Mouse (Mus musculus): ENCODE results near the gene Ncoa5. TPM values are rescaled to one million over a fixed set of nuclear protein-coding genes. Genes with fewer than 3 reads are reported as not detected.

Ncoa5 gene
- total RNA-seq, 2 experiments from 2014 or later: 28.9 to 36.0 TPM

DNA sequence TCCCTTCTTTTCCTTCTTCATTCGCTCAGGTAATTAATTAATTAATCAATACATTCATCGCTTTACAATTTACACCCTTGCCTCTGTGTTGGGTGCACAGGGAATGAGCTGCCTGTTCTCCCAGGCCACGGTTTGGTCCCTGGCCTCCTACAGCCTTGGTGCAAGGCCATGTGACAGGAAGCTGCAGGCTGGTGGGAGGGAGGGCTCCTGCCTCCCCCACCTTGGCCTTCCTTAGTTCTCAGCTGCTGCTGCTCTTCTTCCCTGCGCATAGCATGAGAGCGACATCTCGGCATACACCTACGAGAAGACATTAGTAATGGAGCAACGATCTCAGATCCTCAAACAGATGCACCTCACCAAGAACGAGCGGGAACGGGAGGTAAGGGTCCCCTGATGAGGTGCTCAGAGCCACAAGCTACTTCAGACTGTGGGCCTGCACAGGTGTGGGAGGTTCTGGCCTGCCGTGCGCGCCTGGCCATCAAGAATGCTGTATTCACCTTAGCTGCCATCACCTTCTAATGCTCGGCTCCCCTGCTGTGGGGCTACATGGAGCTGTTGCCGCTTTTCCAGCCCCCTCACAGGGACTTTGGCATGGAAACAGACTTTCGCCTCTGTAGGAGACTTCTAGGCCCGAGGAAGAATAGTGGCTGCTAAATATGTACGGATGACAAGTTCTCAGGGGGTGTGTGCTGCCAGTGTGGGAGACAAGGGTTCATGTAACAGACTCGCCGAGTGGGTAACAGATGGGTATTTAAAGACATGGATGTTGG is 39.8 kb downstream of the Ncoa5 start:
- DNase-seq: no peak

- DNase-seq: no peak
Measured at GRCm38 (mm10) chr2:164994156-164994555, 40.5 kb downstream of the Ncoa5 start.

DNA sequence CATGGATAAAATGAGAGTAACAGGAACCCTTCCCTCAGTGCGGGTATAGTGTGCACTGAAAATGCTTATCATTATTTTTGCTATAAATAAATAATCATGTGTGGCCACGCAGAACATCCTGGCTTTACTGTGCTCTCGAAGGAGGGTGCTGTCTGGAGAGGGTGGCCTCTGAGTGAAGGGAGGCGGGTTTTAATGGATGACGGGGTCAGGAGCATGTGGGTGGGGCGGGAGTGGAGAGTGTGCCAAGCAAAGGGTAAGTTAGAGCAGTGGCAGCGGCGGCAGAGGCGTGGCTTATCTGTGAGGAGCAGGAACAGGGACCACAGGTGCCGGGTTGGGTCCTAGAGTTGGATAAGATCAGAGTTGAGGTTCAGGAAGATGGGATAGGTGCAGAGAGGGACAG is 42.9 kb downstream of the Ncoa5 start:
- DNase-seq: no peak

DNA sequence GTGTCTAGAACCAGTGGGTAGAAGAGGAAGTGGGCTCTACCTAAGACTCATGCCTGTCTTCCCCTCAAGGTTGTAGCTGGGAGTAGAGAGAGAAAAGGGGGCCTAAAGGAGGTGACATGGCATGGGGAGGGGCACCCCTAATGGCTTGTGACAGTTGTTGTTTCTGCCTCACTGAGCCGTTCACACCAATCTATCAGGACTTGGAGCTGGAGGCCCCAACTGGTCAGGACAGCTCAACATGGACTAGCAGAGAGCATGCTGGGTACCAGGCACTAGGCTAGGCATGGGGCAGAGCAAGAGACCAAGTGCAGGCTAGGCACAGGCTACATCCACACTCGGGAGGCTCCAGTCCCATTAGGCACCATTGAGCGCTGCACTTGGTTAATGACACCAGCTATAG is 43.6 kb downstream of the Ncoa5 start:
- DNase-seq: no peak

DNA sequence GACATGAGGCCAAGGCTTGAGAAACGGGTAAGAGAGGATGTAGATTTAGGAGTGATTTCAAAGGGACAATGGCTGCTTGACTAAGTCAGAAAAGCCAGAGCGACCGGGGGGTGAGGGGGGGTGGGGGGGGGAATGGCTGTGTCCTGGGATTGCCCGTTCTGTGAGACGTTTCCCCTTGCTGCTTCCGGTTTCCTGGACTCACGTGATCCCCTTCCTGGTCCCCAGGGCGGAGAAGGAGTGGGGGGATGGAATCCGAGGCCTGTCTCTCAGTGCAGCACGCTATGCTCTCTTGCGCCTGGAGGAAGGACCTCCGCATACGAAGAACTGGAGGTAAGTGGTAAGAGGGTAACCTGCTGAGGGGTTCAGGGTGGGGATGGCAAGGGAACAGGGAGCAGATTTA is 45.9 kb downstream of the Ncoa5 start:
- DNase-seq: no peak

DNA sequence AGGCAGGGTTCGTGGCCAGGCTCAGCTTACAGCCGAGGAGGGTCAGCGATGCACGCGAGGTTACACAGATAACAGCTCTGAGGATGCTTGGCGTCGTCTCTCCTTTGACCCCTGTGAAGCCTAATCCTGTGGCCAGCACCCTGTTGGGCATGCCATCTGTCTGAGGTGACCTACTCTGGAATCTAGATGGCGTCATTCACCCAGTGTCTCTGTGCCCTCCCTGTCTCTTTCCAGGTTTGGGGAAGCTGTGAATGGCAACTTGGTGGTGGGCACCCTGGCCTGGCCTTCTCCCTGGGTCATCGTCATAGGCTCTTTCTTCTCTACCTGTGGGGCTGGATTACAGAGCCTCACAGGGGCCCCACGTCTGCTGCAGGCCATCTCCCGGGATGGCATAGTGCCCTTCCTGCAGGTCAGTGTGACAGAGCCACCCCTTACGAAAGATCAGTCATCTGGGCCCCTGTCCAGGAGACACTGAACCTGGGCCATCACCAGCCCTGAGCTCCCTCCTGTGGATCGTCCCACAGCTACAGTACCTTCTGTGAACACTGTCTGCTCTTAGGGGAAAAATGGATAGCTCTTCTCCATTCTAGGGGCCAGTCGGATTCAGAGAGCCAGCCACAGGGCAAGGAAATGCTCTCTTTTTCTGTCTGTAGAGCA is 48.2 kb downstream of the Ncoa5 start:
- no peak for DNase-seq

GRCm38 (mm10) chr2:164985962-164986361 is 48.7 kb downstream of the Ncoa5 start:
- DNase-seq: no peak

- DNase-seq: peak; percentile 64 to 78
Measured at GRCm38 (mm10) chr2:164979749-164980148, 54.9 kb downstream of the Ncoa5 start.

GRCm38 (mm10) chr2:164975611-164976010 is 59.1 kb downstream of the Ncoa5 start:
- DNase-seq: no peak

DNA sequence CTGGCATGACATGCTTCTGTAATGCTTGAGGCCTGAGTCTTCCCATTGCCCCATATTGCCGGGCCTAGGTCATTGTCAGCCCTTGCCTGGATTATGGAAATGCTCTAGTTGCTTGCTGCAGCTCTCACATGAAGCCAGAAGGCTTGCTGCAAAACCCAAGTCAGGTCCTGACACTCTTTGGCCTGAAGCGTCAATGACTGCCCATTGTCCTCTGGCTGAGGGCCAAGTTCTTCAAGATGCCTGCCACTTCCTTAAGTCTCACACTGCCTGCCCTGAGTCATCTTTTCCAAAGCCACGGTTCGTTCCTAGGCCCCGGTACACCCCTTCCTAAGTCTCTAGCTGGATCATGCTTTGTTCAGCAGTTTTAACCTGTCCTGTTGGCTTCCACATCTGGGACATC is 62.0 kb downstream of the Ncoa5 start:
- DNase-seq: no peak

DNA sequence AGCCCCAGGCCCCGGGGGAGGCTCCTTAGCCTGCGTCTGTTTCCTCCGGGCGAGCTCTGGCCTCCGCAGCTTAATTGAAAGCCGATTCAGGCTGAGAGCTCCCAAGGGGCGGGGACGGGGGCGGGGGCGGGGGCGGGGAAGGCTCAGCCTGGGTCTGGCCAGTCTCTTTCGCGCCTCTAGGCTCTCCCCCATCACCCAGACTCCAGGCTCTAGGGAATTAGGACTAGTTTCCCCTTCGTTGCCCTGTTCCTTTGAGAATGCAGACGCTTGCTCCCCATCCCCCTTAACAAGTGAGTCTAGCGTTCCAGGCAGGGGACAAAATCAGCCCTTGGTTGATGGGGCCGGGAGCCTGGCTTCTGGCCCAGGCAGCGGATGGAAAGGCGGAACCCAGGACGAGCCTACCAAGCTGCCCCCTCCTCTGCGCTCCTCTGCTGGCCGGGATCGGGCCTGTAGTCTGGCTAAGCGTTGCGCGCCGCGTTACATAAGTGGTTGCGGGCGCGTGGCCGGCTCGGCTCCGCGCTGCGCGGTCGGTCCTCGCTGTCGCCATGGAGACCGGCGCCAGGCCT is 64.0 kb downstream of the Ncoa5 start:
- no peak for DNase-seq

DNA sequence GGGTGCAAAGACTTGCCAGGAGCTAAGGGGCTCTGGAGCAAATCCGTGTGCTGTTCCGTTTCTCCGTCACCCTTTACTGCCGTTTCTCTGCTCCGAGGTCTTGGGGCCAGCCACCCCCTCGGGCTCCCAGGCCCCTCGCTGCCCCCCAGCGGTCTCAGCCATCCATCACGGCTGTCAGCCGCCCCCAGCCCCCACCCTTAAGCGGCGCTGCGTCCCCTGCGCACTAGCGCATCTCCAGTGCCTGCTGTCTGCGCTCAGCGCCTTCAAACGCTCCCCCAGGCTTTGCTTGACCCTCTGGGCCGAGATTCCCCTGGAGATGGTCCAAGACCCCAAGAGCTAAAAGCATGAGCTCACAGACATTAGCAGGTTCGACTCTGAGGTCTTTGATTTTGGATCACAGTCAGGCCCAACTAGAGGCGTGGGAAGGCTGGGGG is 65.3 kb downstream of the Ncoa5 start:
- no peak for DNase-seq

GRCm38 (mm10) chr2:164968451-164968851 is 66.2 kb downstream of the Ncoa5 start:
- peak; percentile 83 to 88 for DNase-seq

DNA sequence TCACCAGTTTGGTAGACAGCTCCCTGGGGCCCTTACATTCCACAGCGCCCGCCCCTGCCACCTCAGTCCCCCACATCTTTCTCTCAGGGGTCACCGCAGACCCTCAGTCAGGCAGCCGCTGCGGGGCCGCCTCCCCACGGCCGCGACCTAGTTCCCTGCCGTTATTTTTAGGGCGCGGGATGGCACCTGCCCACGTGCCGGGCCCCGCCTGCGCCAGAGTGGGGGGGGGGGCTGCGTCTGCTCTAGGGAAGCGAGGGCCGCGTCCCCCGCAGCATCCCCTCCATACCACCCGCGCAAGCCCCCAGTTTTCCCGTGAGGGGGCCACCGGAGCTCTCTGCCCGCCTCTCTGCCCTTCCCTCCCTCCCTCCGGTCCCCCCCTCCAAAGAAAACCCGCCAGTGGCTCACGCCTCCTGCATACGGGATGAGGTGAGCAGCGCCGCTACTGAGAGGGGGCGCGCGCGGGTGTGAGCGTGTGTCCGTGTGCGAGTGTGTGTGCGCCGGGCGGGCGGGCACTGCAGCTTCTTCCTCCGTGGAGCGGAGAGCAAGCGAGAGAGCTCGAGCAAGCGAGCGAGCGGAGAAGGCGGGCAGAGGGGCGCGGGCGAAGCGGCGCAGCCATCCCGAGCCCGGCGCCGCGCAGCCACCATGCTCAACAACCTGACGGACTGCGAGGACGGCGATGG is 66.8 kb downstream of the Ncoa5 start:
- DNase-seq: no peak

DNA sequence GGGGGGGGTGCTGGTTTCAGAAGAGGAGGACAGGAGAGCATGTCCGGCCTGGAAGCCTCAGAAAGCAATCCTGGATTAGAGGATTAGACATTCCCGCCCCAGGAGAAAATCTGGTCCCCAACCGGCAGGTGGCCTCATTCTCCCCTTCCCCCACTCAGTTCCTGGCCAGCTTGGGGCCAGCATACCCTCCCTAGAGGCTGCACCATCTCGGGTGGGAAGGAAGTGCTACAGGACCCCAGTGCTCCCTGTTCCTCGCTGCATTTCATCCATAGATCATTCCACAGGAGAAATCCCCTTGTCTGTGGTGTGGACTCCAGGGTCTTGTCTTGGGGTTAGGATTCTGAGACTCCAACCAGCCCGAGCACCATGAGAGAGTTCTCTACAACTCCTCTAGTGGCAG is 67.5 kb downstream of the Ncoa5 start:
- no peak for DNase-seq

- peak; percentile 24 to 68 for DNase-seq
Measured at GRCm38 (mm10) chr2:164966381-164966780, 68.3 kb downstream of the Ncoa5 start.

DNA sequence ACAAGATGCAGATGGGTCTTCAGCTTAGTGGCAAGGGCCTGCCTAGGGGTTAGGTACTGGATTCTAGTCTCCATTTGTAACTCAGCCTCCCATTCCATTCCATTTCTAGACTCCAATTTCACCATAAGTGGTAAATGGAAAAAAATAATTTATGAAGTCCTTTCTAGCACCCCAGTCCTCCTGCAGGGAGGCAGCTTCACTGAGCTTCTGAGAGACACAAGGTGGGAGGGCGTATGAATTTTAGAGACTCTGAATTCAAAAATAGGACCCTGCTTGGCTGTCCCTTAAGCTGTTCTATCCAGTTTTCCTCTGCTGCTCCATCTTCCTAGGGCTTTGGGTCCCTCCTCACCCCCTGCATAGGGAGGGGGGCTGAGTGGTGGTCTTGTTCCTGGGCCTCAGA is 69.7 kb downstream of the Ncoa5 start:
- DNase-seq: no peak

DNA sequence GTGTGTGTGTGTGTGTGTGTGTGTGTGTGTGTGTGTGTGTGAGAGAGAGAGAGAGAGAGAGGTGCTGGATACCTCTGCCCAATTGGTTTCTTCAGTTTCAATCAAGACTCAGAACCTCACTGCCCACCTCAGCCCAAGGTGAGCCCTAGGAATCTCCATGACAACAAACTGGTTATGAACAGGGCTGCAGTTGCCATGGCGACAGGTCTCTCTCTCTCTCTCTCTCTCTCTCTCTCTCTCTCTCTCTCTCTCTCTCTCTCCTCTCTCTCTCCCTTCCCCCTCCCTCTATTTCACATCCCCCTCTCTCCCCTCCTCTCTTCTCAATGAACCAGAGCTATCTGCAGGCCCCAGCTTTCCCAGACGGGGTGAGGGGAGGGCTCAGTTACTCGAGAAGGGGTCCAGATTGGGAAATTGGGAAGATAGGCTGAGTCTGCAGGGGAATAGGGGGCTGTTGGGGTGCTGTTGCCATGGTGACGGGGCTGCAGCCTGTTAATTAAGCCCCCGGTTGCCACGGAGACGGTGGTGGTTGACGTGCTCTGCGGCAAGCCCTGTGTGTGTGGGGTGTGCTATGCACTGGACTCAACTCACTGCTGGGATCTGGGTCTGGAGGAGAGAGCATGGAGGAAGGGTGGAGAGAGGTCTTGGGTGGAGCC is 70.3 kb downstream of the Ncoa5 start:
- no peak for DNase-seq

DNA sequence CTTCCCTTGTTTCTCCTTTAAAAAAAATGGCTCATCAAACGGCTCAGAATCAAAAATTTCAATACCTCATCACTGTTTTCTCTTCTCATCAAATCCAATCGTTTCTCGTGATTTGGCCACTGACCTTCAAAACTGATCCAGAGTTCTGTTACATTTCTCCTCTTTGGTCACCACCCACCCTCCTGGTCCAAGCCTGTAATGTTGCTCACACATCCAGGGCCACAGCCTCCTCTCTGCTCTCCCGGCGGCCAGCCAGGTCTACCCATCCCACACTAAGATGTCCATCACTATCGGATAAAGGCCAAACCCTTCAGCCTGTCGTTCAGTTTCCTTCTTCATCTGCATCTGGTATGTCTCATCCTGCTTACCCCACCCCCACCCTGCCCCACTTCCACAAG is 72.5 kb downstream of the Ncoa5 start:
- no peak for DNase-seq

DNA sequence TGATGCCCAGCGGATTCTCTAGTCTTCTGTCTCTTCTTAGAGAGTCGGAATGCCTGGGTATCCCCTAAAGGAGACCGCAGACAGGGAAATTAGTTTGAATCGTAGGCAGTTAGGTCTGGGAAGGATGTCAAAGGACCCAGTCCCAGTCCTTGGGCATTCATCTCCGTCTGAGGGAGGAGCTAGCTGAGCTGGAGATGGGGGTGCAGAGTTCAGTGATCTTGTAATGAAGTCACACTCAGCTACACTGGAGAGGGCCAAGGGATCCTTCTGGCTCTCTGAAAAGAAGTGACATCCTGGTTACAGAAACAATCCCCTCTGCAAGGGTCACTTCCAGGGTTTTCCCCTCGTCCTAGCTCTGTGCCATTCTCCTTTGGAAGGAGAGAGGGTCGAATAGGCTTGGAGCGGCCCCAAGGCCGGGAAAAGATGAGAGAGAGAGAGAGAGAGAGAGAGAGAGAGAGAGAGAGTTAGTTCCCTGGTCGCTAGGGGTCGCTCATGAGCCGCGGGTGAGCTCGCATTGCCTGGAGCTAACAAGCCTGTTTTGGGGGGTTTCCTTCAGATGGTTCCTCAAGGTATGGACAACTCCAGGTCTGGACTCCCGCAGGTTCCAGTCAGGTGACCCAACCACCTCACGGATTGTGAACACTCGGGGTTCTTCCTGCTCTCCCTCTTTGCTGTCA is 73.0 kb downstream of the Ncoa5 start:
- DNase-seq: peak; percentile 79 to 86

DNA sequence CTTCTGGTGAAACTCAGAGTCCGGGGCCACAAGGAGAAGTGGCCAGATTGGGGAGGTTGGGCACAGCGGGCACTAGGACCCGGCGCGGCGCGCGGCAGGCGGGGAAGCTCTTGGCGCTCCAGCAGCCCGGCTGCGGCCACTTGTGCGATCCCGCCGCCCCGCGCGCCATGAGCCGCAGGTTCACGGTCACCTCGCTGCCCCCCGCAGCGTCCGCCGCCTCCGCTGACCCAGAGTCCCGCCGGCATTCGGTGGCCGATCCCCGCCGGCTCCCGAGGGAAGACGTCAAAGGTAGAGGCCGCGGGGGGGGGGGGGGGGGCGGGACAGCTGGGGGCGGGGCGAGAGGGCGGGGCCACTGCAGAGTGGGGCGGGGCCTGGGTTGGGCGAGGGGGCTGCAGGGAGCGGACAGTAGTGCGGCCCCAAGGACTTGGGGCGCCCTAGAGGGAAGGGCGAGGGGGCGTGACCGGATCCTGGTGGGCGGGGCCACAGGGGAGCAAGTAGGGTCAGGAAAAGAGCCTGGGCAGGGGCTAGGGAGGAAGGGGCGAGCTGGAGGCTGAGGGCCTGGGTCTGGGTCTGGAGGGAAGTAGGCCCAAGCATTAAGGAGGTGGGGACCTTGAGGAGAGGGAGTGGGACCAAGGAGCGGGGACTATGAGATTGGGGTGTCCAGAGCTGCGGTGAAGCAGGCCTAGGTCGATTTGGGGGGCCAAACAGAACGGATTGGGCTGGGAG is 73.8 kb downstream of the Ncoa5 start, which contains the start of gene Slc12a5:
Gene Slc12a5, plus strand, starts transcription at position 87 of the 726 bp plus-strand sequence.
- DNase-seq: peak; percentile 80 to 87

All from adrenal gland, postnatal 36 days (tissue).